Mouse (Mus musculus) small intestine, adult 2 months (tissue): Measurements from ENCODE around the gene Klk5.

Experiments
- CTCF ChIP-seq: fragments of 200-500 bp; IDR thresholded peaks from 2 replicates; pipeline ENCODE4 v1.5.1; 2012; ENCODE audit warnings: low read depth, mild to moderate bottlenecking, control low read depth, inconsistent platforms, low read length, moderate library complexity, mixed read lengths; ENCODE audit not compliant: insufficient replicate concordance, insufficient read length; ENCODE audit errors: extremely low read depth
- POLR2A ChIP-seq: fragments of 200-500 bp; IDR thresholded peaks from 2 replicates; pipeline ENCODE4 v1.6.1; 2012; ENCODE audit warnings: low read depth, mild to moderate bottlenecking, control low read depth, inconsistent platforms, low read length, moderate library complexity

DNA sequence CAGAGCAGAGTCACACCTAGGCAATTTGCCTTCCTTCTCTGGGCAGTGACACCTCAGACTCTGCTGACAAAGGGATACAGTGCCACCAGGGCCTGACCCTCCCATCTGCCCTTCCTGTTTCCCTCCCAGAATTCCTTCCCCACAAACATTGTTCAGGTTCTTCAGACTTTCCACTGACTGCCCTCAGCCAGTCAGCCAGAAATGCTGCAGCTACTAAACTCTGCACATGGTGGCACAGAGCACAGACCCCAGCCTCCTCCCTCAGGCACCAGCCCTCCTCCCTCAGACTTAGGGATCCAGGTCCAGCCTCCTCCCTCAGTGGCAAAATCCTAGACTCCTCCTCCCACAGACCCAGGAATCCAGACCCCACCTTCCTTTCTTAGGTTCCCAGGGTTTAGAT lies 25.0 kb upstream of the Klk5 start:
- no peak for TF ChIP-seq POLR2A
- TF ChIP-seq CTCF, result no peak
